Mouse (Mus musculus) heart, adult 10 weeks (tissue): ENCODE results near the gene Gm3298. TPM values are rescaled to one million over a fixed set of nuclear protein-coding genes. Genes with fewer than 3 reads are reported as not detected.

Source experiments
- polyA plus RNA-seq: library from polyadenylated mRNA; stranded (reverse); fragments of 350-450 nt; fragmentation: Illumina TruSeq; extraction: RNeasy Lipid Tissue Mini Kit (QIAGEN cat#74804); gene quantifications from one replicate; pipeline ENCODE4 v1.2.3, GENCODE M21; 2014; ENCODE audit warnings: low read depth, low replicate concordance

The Gm3298 gene
- not detected for polyA plus RNA-seq

GRCm38 (mm10) chr14:5015591-5015990 is at the start of gene Gm3298:
Gm3298 (plus strand) TSS chr14:5015891.

GRCm38 (mm10) chr14:4983635-4984034 is 32.1 kb upstream of the Gm3298 start, which contains the start of gene Gm8297:
Gm8297 (plus strand) TSS chr14:4983935.

GRCm38 (mm10) chr14:5050329-5050728 is 34.6 kb downstream of the Gm3298 start, which contains the start of gene 4930555G01Rik:
4930555G01Rik (plus strand) TSS chr14:5050629.

Other genes with a start within 250 kb of the Gm3298 start
- not detected for gene Gm9602, start 239.6 kb upstream of the Gm3298 start, polyA plus RNA-seq
- gene Gm3269, start 177.8 kb upstream of the Gm3298 start, polyA plus RNA-seq, result not detected
- not detected for gene Gm3264, start 160.3 kb upstream of the Gm3298 start, polyA plus RNA-seq
- not detected for gene Gm3278, start 123.5 kb upstream of the Gm3298 start, polyA plus RNA-seq
- gene Gm8297, start 32.0 kb upstream of the Gm3298 start, polyA plus RNA-seq, result not detected
- gene 4930555G01Rik, start 34.7 kb downstream of the Gm3298 start, polyA plus RNA-seq, result not detected
- gene Gm8281, start 55.1 kb downstream of the Gm3298 start, polyA plus RNA-seq, result 1.0 TPM
- gene Gm8279, start 115.6 kb downstream of the Gm3298 start, polyA plus RNA-seq, result not detected
- gene Gm3317, start 148.6 kb downstream of the Gm3298 start, polyA plus RNA-seq, result not detected
- gene Gm8271, start 169.9 kb downstream of the Gm3298 start, polyA plus RNA-seq, result not detected
- not detected for gene Gm3526, start 244.7 kb downstream of the Gm3298 start, polyA plus RNA-seq